Mouse (Mus musculus) natural killer cell, adult 2 months (primary cell): ENCODE data around the gene Srrm3.

Experiments
- DNase-seq, 2 experiments: peaks; one replicate each; pipeline ENCODE4 v3.0.0; 2022; ENCODE audit warnings: low spot score in 2 of 2

Gene Srrm3

DNA sequence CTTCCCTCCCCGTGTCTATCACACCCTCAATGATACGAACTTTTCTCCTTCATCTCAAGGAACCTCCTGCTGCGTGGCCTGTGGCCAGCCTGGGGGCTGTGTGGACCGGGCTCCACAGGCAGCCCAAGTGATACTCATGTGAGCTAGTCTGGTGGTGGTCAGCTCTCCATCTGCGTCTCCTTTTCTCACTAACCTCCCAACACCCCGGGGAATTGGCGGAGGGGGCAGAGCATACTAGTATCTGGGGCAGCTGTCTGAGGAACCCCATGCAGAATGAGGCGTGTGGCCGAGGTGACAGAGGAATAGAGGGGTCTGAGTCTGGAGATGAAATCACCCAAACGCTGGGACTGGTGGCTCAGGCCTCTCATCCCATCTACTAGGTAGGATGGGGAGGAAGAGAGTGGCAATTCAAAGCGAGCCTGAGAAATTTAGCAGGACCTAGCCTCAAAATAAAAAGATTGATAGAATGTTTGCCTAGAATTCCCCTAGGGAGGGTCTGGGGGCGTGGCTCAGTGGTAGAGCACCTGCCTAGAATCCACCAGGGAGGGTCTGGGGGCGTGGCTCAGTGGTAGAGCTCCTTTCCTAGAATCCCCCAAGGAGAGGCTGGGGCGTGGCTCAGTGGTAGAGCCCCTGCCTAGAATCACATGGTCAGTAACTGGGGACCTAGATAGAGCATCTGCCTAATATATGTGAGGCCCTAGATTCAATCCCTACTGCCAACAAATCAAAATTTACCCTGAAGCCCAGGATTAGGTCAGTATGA, 63.2 kb downstream of the Srrm3 start:
- DNase-seq, result no peak

GRCm38 (mm10) chr5:135870505-135870904, 63.8 kb downstream of the Srrm3 start:
- no peak for DNase-seq

DNA sequence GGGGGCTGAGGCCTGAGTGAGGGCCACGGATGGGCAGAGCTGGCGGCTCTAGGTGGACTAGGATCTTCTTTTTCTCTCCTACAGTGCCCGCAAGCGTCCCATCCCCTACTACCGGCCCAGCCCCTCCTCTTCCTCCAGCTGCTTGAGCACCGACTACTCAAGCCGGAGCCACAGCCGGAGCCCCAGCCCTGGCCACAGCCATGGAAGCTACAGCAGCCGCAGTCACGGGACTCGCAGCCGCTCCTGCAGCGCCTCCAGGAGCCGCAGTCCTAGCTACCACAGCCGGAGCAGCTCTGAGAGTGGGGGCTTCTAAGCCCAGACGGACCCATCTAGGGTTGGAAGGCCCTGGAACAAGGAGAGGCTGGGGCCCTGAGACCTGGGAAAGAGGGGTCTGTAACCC, 66.3 kb downstream of the Srrm3 start:
- no peak for DNase-seq

GRCm38 (mm10) chr5:135873753-135874152, 67.1 kb downstream of the Srrm3 start:
- no peak for DNase-seq

DNA sequence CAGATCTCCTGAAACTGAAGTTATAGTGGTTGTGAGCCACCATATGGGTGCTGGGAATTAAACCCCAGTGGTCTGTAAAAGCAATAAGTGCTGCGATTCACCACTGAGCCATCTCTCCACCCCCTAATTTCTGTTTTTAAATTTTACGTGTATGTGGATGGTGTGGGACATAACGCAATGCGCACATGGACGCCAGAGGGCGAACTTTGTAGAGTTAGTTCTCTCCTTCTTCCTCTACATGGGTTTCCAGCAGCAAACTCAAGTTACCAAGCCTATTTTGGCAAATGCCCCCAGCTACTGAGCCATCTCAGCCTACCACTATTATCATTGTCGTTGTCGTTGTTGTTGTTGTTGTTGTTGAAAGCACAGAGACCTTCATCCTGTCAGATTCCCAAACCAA, 70.5 kb downstream of the Srrm3 start:
- peak in 1 of 2 experiments; percentile 49 for DNase-seq

DNA sequence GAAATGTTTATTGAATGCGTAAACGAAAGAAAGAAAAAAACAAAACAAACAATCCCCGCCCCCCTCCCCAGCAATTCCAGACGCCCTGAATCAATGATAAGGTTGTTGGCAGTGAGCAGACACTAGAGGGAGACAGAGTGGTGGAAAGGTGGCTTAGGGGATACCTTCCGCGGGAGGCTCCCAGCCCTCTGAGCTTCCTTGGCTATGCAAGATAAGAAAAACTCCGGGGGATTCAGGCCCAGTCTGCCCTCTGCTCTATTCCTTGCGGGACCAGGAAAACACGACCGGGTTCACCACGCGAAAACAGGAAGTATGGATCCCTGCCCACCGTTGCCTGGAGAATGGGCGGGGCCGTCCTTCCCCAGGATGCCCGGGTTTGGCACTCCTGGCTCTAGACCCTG, 71.1 kb downstream of the Srrm3 start:
- DNase-seq, result no peak

GRCm38 (mm10) chr5:135879449-135880158, 72.9 kb downstream of the Srrm3 start:
- DNase-seq, result no peak

DNA sequence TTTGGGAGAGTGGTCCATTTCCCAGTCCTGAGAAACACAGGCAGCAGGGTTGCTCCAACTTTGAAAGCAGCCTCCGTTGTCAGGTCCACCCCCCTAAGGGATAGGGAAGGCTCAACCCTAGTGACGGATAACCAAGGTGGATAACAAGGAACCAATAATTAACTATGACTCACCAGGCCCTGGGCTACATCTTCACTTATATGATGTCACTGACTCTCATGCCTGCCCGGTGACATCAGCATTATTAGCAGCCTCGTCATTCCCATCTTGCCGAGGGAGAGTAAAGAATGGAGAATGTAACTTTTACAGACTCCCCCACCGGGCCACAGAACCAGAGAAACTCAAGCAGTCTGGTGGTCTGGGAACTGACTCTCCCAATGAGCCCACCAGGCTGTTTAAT, 78.0 kb downstream of the Srrm3 start:
- no peak for DNase-seq

DNA sequence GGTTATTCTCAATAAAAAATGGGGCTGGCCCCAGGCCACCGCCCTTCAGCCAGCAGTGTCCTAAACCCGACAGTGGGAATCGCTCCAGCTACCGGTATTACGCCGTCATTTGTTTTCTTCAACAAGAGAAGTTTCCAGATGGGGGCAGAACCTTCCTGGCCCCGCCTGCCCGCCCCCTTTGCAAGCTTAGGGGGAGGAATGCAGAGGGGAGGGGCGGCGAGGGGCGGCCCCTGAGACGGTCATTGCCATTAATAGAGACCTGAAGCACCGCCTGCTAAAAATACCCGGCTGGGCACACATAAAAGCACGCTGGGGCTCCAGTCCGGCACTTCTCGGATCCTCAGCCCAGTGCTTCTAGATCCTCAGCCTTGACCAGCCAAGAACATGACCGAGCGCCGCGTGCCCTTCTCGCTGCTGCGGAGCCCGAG, 81.0 kb downstream of the Srrm3 start, which contains the start of gene Hspb1:
TSS of gene Hspb1 (plus strand) at position 245 of the 428 bp plus-strand sequence.
- DNase-seq, result no peak

DNA sequence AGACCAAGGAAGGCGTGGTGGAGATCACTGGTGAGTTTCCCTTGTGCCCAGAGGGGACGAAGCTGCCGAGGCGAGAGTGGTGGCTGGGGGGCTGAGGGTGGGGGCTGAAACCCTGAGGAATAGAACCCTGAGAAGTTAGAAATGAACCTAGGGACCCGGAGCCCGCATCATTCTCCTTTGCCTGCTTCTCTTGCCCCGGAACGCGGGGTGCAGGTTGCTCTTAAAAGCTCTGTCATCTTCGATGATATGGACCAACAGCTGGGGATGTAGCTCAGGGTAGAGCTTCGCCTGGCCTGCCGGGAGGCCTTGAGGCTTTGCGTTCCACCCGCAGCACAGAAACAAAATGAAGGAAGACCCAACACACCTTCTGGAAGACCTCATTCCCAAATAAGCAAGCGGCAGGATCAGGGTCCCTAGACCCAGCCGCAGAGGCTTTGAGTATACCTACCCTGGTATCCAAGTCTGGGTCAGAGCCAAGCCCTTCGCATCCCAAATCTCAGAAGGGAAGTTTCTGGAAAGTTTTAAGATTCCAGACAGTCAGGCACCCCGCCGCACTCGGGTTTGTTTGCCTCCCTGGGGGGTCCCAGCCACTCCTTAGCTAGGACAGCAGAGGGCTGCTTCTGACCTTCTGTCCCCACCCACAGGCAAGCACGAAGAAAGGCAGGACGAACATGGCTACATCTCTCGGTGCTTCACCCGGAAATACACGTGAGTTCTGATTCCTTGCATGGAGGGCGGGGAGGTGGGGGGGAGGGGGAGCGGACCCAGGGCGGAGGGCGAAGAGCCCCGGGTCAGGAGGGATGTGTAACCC, 81.9 kb downstream of the Srrm3 start:
- no peak for DNase-seq

- DNase-seq, result no peak
These were observed 83.6 kb downstream of the Srrm3 start for GRCm38 (mm10) chr5:135890323-135890722.

DNA sequence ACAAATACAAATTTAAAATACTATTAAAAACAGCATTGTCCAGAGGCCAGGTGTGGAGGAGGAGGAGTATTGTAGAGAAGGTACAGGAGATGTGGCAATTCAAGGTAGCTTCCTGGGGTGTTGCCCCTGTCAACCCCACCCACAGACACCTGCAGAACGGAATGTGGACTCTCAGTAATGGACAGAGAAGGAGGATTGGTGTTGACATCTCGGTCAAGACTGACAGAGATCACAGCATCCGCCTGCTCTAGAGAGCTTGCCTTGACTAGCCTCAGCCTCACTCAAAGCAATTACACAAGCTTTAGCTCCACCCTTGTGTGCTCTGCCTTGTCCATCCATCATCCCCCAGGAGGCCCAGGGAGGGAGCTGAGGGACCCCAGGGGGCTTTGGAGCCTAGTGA, 84.2 kb downstream of the Srrm3 start:
- DNase-seq, result no peak

DNA sequence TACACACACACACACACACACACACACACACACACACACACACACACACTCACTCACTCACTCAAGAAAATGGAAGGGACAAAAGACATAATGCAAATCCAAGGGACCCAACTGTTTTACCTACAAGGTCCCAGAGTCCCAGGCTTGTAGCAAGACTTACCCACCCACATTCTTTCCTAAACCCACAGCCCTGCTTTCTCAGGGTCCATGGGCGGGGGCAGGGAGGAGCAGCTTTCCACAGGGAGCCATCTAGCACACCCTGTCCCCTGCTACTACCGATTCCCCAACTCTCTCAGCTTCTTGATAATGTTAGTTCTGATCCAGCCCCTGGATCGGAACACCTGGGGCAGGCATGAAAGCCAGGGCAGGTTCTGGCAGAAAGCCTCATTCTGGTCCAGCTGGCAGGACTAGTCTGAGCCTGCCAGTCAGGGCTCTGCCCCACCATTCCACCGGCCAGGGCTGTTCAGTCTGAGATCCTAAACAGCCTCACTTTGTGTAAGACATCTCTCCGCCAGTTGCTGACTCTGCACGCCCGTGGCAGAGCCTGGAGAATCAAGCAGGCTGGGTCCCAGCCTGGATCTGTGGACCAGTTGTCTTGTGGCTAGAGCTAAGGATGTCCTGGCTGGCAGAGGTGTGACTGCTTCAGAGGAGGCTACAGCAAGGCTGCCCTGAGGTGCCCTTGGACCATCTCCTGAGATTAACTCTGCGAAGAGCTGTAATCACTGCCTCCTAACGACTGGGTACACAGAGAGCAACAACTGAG, 86.1 kb downstream of the Srrm3 start:
- no peak for DNase-seq

- DNase-seq, result no peak
These were observed 88.3 kb downstream of the Srrm3 start for GRCm38 (mm10) chr5:135894958-135895357.

GRCm38 (mm10) chr5:135898028-135898427, 91.3 kb downstream of the Srrm3 start:
- peak in 1 of 2 experiments; percentile 59 for DNase-seq

DNA sequence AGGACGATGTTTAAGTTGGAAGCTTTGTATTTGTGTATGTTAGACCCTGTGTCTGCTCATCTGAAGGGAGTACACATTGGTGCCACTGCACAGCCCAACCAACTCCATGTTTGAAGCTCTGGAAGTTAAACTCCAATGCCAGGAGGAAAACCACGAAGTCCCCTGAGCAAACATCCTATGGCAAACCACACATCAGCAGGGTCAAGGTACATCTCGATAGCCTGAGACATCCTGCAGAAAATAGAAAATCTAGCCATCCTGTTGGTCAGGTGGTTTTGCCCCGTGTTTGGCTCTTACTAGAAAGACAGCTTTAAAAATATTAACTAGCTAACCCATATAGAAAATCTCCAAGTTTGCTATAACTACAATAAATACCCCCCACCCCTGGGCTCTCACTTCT, 92.3 kb downstream of the Srrm3 start:
- no peak for DNase-seq

DNA sequence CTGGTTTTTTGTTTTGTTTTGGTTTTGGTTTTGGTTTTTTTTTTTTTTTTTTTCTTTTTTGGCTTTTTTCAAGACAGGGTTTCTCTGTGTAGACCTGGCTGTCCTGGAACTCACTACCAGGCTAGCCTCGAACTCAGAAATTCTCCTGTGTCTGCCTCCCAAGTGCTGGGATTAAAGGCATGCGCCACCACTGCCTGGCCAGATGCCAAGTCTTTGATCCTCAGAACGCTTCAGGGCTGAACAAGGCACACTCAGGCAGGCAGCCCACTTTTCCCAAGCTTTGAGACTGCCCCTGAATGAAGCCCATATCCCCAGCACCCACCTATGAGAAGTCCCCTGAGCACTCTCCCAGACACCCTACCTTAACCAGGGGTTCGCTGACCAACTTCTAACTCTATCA, 93.1 kb downstream of the Srrm3 start:
- DNase-seq, result no peak

DNA sequence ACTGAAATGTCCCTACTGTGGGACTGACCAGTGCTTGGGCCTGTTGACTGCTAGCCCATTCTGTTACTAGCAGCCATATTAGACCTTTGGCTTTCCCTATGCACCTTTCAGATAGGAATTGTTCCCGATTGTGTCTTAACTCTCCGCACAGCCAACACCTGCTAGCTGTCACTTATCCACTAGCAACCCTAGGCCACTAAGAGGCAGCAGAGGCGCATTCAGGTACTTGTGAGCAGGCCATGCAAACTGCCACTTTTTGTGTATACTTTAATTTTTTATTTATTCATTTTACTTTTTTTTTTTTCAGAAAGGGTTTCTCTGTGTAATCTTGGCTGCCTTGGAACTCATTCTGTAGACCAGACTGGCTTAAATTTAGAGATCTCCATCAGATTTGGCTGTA, 94.0 kb downstream of the Srrm3 start:
- DNase-seq, result no peak

- peak in 1 of 2 experiments; percentile 41 for DNase-seq
These were observed 94.8 kb downstream of the Srrm3 start for GRCm38 (mm10) chr5:135901354-135902095.

DNA sequence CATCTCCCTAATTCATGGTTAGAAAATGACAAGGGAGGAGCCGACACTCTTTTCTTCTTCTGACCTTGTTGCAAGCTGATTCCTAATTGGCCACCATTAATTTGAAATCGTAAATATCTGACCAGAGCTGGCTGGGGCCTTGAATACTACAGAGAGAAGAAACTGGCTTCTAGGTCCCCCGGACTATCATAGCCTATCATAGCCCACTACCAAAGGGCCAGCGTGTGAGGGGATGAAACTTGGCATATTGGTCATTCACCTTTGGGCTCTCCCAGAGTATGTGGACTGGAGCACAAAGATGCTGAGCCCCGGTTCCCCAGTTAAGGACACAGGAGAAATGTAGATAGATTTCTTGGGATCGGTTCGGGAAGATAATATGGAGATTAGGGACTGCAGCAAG, 96.4 kb downstream of the Srrm3 start:
- no peak for DNase-seq
